Mouse (Mus musculus): ENCODE measurements around the gene Cdc5l. TPM values are rescaled to one million over a fixed set of nuclear protein-coding genes. Genes with fewer than 3 reads are reported as not detected.
"Not testable (repeated sequence)": the region's sequence is repeated elsewhere in the genome, so short reads cannot be mapped to it uniquely, and the experiment has no call there.

Gene Cdc5l
- polyA plus RNA-seq, 1 experiment from 2014 or later = 62.1 TPM

DNA sequence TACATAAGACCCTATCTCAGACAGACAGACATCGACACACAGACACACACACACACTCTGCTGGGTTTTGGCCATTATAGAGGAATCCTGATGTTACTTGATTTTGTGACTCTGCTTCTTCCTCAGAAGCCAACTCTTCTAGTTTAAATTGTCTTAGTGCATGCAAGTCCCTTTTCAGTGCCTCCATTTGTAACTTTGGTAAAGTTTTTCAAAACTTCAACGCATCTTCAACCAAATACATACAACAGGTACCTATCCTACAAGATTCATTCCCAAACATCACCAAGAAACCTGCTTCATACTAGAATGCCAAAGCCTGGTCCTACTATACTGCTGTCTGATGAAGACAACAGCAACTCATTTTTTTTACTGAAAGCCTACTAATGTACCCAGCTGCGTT is 1.5 kb downstream of the Cdc5l start:
- 0 out of 2 replicates have a peak, but pooled peaks cover 6% of the 10 kb centered on the region for H3K36me3 ChIP-seq (replicated peaks)
- H3K4me2 ChIP-seq = peak overlapping the region; percentile 87
- no peak for ATAC-seq (replicated peaks)
- 80% methylated on average over 3 of the region's 3 CpGs for WGBS
- no peaks in the 10 kb centered on the region for H3K27me3 ChIP-seq (replicated peaks)
- peak overlapping the region; percentile 82 for H3K4me3 ChIP-seq
- peaks cover 26% of the 10 kb centered on the region for H3K4me1 ChIP-seq
- peak overlapping the region; percentile 77; the same call in 1 of the 2 replicates for H3K9ac ChIP-seq
- H3K9me3 ChIP-seq = no peaks in the 10 kb centered on the region
- H3K27ac ChIP-seq = no peak overlapping the region

DNA sequence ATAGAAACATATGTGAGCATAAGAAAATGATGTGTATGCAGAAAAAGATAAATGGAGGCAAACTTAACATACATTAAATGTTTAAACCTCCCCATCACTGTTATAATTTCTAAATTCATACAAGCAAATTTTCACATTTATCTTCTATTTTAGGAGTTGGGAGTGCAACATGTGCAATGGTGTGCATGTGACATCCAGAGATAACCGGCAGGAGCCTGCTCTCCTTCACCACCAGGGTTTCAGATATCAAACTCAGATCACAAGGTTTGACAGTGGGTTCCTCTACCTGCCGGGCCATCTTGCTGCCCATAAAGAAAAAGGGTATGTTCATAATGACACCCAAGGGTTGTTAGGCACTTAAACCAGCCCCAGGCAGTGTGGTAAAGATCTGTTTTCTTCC is 16.1 kb downstream of the Cdc5l start:
- Histone ChIP-seq H3K9me3 (no peaks in the 10 kb centered on the region), H3K4me2 (no peak overlapping the region), H3K4me3 (no peak overlapping the region), H3K27ac (no peak overlapping the region), H3K9ac (no peak overlapping the region), H3K27me3 (replicated peaks) (no peaks in the 10 kb centered on the region), H3K4me1 (no peaks in the 10 kb centered on the region), H3K36me3 (replicated peaks) (peaks cover 20% of the 10 kb centered on the region)
- 81% methylated on average over 2 of the region's 2 CpGs for WGBS
- ATAC-seq (replicated peaks) = no peak

DNA sequence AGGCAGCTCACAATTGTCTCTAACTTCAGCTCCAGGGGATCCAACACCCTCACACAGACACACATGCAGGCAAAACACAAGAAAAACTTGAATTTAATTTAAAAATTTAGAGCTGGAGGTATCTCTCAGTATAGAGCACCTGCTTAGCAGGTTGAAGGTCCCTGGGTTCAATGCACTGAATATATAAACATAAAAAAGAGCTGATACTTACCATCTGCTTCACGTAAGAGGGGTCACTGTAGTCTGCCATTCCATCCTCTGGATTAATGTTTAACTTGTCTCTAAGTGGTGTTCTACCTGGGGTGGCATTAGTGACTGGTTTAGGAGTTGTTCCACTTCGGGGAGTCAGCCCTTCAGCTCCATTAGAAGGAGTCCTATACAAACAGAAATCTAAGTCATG is 21.9 kb downstream of the Cdc5l start:
- H3K9me3 ChIP-seq; H3K27ac ChIP-seq; H3K4me2 ChIP-seq; H3K4me1 ChIP-seq; H3K9ac ChIP-seq; H3K27me3 ChIP-seq (replicated peaks); H3K4me3 ChIP-seq; ATAC-seq (replicated peaks): not testable (repeated sequence)
- peaks cover 42% of the 10 kb centered on the region for H3K36me3 ChIP-seq (replicated peaks)
- WGBS = 91% methylated on average over 2 of the region's 2 CpGs

DNA sequence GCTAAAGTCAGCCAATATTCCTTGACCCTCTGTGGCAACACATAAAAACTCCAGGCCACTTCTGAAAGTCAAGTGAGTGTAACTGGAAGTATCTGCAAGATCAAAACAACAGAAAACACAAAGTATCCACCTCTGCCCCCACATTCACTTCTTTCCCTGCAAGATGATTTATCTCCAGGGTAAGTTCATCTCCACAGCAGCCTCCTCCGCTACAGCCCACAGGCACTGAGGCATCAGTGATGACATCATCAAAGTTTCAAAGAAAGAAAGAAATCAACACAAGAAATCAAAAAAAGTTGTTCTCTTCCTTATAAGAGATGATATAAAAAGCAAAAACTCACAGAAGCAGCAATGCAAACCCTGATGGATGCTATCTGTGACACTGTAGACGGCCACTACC is 24.8 kb downstream of the Cdc5l start:
- no peak for ATAC-seq (replicated peaks)
- no peak overlapping the region for H3K27ac ChIP-seq
- peaks cover 41% of the 10 kb centered on the region for H3K36me3 ChIP-seq (replicated peaks)
- H3K27me3 ChIP-seq (replicated peaks) = no peaks in the 10 kb centered on the region
- no peaks in the 10 kb centered on the region for H3K9me3 ChIP-seq
- no peaks in the 10 kb centered on the region for H3K4me1 ChIP-seq
- 94% methylated on average over 2 of the region's 2 CpGs for WGBS
- H3K4me2 ChIP-seq = no peak overlapping the region
- H3K9ac ChIP-seq = no peak overlapping the region
- H3K4me3 ChIP-seq = no peak overlapping the region

- H3K27me3 ChIP-seq (replicated peaks) = no peaks in the 10 kb centered on the region
- H3K36me3 ChIP-seq (replicated peaks) = peaks cover 33% of the 10 kb centered on the region
- no peaks in the 10 kb centered on the region for H3K9me3 ChIP-seq
- no peak overlapping the region for H3K4me2 ChIP-seq
- ATAC-seq (replicated peaks) = no peak
- H3K27ac ChIP-seq = no peak overlapping the region
- 95% methylated on average over 10 of the region's 10 CpGs for WGBS
- H3K4me3 ChIP-seq = no peak overlapping the region
- no peak overlapping the region for H3K9ac ChIP-seq
- peaks cover 4% of the 10 kb centered on the region; the same call in 1 of the 2 replicates for H3K4me1 ChIP-seq
Measured at GRCm38 (mm10) chr17:45406281-45406680, 27.3 kb downstream of the Cdc5l start.

DNA sequence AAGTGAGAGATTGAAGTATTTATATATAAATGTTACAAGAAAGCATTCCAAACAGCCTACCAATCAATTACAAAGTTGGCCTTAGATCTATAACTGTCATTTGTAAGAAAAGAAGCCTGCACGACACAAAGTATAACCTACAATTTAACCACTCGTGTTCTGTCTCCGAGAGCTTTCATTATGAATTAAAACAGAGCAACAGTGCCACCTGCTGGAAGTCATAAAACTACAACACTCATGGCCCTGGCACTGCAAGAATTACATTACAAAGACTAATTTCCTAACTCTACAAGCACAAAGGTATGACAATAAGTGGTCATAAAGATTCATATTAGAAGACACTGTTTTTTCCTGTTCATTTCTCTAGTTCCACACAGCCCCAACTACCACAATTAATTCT is 30.3 kb downstream of the Cdc5l start:
- H3K9me3 ChIP-seq = no peaks in the 10 kb centered on the region
- no peaks in the 10 kb centered on the region for H3K27me3 ChIP-seq (replicated peaks)
- WGBS = 7% methylated on average over 3 of the region's 3 CpGs
- H3K36me3 ChIP-seq (replicated peaks) = peaks cover 18% of the 10 kb centered on the region
- H3K4me2 ChIP-seq = no peak overlapping the region
- ATAC-seq (replicated peaks) = peak; percentile 78
- H3K4me1 ChIP-seq = peaks cover 4% of the 10 kb centered on the region; the same call in 1 of the 2 replicates
- H3K27ac ChIP-seq = no peak overlapping the region
- H3K4me3 ChIP-seq = no peak overlapping the region
- no peak overlapping the region for H3K9ac ChIP-seq

- 78% methylated on average over 3 of the region's 3 CpGs for WGBS
- H3K9ac ChIP-seq = no peak overlapping the region
- H3K9me3 ChIP-seq = no peaks in the 10 kb centered on the region
- no peak overlapping the region for H3K4me2 ChIP-seq
- no peak overlapping the region for H3K27ac ChIP-seq
- ATAC-seq (replicated peaks) = 0 out of 2 replicates have a peak, but pooled peaks have one; percentile 30
- no peaks in the 10 kb centered on the region for H3K27me3 ChIP-seq (replicated peaks)
- H3K36me3 ChIP-seq (replicated peaks) = peaks cover 18% of the 10 kb centered on the region
- H3K4me1 ChIP-seq = peaks cover 4% of the 10 kb centered on the region; the same call in 1 of the 2 replicates
- H3K4me3 ChIP-seq = no peak overlapping the region
Measured at GRCm38 (mm10) chr17:45402601-45403000, 30.9 kb downstream of the Cdc5l start.

- 93% methylated on average over 1 of the region's 1 CpGs for WGBS
- Histone ChIP-seq H3K9me3 (no peaks in the 10 kb centered on the region), H3K27me3 (replicated peaks) (no peaks in the 10 kb centered on the region), H3K27ac (no peak overlapping the region), H3K4me2 (no peak overlapping the region), H3K4me3 (no peak overlapping the region), H3K9ac (no peak overlapping the region), H3K4me1 (peaks cover 4% of the 10 kb centered on the region; the same call in 1 of the 2 replicates), H3K36me3 (replicated peaks) (peaks cover 15% of the 10 kb centered on the region)
- no peak for ATAC-seq (replicated peaks)
Measured at GRCm38 (mm10) chr17:45402126-45402525, 31.4 kb downstream of the Cdc5l start.

- Histone ChIP-seq H3K4me1 (peaks cover 4% of the 10 kb centered on the region; the same call in 1 of the 2 replicates), H3K9ac (no peak overlapping the region), H3K4me2 (no peak overlapping the region), H3K9me3 (no peaks in the 10 kb centered on the region), H3K27me3 (replicated peaks) (no peaks in the 10 kb centered on the region), H3K36me3 (replicated peaks) (peaks cover 10% of the 10 kb centered on the region; the same call in 1 of the 2 replicates), H3K4me3 (no peak overlapping the region), H3K27ac (no peak overlapping the region)
- 95% methylated on average over 5 of the region's 5 CpGs for WGBS
- ATAC-seq (replicated peaks) = no peak
Measured at GRCm38 (mm10) chr17:45401126-45401905, 32.2 kb downstream of the Cdc5l start.

- Histone ChIP-seq H3K9me3 (no peaks in the 10 kb centered on the region), H3K4me3 (no peak overlapping the region), H3K27ac (no peak overlapping the region), H3K27me3 (replicated peaks) (no peaks in the 10 kb centered on the region), H3K4me1 (peaks cover 4% of the 10 kb centered on the region; the same call in 1 of the 2 replicates), H3K36me3 (replicated peaks) (0 out of 2 replicates have a peak, but pooled peaks cover 2% of the 10 kb centered on the region), H3K9ac (no peak overlapping the region), H3K4me2 (no peak overlapping the region)
- ATAC-seq (replicated peaks) = no peak
- 93% methylated on average over 2 of the region's 2 CpGs for WGBS
Measured at GRCm38 (mm10) chr17:45398021-45398420, 35.5 kb downstream of the Cdc5l start.

DNA sequence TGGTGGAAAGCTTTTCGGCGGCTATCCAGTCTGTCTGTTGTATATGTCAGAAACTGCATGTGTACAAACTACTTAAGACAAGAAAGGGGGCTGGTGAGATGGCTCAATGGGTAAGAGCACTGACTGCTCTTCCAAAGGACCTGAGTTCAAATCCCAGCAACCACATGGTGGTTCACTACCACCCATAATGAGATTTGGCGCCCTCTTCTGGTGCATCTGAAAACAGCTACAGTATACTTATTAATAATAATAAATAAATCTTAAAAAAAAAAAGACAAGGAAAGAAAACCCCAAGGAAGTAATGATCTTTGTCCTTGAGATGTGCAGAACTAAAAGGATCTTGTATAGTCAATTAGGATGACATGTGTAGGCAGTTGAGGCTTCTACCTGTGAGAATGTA is 36.0 kb downstream of the Cdc5l start:
- Histone ChIP-seq H3K9ac (no peak overlapping the region), H3K27me3 (replicated peaks) (no peaks in the 10 kb centered on the region), H3K4me1 (no peaks in the 10 kb centered on the region), H3K9me3 (no peaks in the 10 kb centered on the region), H3K27ac (no peak overlapping the region), H3K4me2 (no peak overlapping the region), H3K36me3 (replicated peaks) (0 out of 2 replicates have a peak, but pooled peaks cover 2% of the 10 kb centered on the region), H3K4me3 (no peak overlapping the region)
- no peak for ATAC-seq (replicated peaks)
- 79% methylated on average over 3 of the region's 3 CpGs for WGBS

DNA sequence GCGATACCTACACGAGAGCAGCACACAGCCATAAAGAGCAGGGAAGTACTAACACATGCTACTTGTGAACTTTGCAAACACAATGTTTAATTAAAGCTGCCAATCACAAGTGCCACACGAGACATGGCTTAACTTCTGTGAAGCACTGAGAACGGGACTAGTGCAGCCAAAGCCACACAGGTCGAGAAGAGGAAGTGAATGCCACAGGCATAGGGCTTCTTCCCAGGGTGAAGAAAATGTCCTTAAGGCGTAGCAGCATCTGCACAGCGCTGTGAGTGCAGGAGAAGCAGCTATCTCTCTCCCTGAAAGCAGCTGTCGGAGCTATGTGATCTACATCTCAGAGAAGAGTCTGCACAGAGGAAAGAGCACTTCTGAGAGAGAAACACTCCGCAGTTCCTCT is 38.9 kb downstream of the Cdc5l start:
- 80% methylated on average over 9 of the region's 9 CpGs for WGBS
- Histone ChIP-seq H3K9ac (no peak overlapping the region), H3K36me3 (replicated peaks) (peaks cover 9% of the 10 kb centered on the region; the same call in 1 of the 2 replicates), H3K9me3 (no peaks in the 10 kb centered on the region), H3K4me1 (no peaks in the 10 kb centered on the region), H3K27ac (no peak overlapping the region), H3K4me3 (no peak overlapping the region), H3K27me3 (replicated peaks) (no peaks in the 10 kb centered on the region), H3K4me2 (no peak overlapping the region)
- no peak for ATAC-seq (replicated peaks)

DNA sequence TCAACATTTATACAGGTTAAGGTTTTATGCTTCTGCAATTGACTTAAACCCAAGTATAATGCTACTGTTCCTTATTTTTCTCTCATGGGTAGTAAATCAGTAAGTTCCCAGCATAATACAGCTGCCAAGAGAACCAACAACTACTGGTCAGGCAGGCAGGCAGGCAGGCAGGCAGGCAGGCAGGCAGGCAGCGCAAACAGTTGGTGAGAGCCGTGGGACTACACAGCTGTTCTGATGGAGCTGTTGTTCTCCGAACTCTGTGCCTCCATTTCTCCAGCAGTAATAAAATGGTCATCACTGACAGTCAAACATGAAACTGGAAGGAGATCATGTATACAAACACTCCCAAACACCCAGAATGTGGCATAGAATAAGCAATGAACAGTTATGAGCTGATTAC is 39.8 kb downstream of the Cdc5l start:
- peaks cover 9% of the 10 kb centered on the region; the same call in 1 of the 2 replicates for H3K36me3 ChIP-seq (replicated peaks)

More for the DNA sequence above, 39.8 kb downstream of the Cdc5l start:
- no peak overlapping the region for H3K9ac ChIP-seq
- no peak overlapping the region for H3K4me3 ChIP-seq
- H3K4me1 ChIP-seq = no peaks in the 10 kb centered on the region
- no peaks in the 10 kb centered on the region for H3K9me3 ChIP-seq
- 93% methylated on average over 3 of the region's 3 CpGs for WGBS
- H3K27me3 ChIP-seq (replicated peaks) = no peaks in the 10 kb centered on the region
- no peak overlapping the region for H3K4me2 ChIP-seq
- ATAC-seq (replicated peaks) = no peak
- no peak overlapping the region for H3K27ac ChIP-seq

All from midbrain, embryonic 15.5 days (tissue).